Mouse (Mus musculus) cerebellum, postnatal 25 days (tissue): ENCODE data around the gene Sstr2.

Experiments
- DNase-seq, 2 experiments: peaks; one replicate each; pipeline ENCODE4 v3.0.0; 2021; ENCODE audit warnings: mixed read lengths in 2 of 2

Sstr2 gene

DNA sequence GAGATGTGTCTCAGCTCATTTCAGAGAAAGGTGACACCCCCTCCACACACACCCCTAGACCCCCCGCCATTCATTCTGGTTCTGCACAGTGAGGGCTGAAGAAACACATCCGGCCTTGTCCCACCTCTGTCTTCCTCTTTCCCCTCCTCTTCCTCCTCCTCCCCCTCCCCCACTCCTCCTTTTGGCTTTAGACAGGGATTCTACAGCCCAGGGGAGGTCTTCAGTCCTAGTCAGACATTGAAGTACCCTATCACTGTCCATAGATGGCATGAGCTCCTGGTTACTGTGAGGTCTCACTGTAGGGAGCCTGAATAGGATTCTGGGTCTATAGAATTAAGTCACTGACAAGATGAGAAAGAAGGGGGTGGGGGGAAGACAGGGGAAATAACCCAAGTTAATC lies 1.9 kb downstream of the Sstr2 start:
- DNase-seq: no peak

DNA sequence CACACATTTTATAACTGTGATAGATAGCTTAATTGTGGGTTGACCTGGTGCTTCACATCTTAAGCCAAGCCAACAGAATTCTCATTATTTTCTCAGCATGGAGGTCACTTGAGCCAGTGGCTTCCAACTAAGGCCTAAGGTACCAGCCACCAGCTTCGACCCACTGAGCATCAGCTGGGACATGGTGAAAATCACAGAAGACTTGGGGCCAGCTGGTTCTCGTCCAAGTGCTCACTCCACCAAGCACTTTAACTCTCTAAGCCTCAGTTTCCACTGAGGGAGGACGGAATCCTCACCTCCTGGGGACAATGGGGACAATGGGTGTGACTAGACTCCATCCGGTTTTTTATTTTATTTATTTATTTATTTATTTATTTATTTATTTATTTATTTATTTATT lies 2.9 kb downstream of the Sstr2 start:
- no peak for DNase-seq

GRCm38 (mm10) chr11:113625437-113625836 lies 6.3 kb downstream of the Sstr2 start:
- DNase-seq: no peak

GRCm38 (mm10) chr11:113627785-113628184 lies 8.6 kb downstream of the Sstr2 start:
- peak in 1 of 2 experiments; percentile 17 for DNase-seq

DNA sequence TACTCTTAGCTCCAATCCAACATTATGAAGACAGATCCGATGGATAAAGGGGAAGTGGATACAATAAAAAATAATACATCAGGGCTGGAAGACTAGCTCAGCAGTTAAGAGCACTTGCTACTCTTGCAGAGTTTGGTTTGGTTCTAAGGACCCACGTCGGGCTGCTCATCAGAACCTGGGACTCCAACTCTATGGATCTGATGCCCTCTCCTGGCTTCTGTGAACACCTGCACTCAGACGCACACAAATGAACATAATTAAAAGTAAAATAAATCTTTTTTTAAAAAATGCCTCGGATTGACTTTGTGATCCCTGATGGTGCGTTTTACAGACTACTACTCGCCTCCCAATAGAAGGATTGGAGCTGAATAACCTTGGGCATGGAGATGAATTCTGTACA lies 11.5 kb downstream of the Sstr2 start:
- no peak for DNase-seq

- DNase-seq: no peak
Observed at GRCm38 (mm10) chr11:113631302-113631701, 12.2 kb downstream of the Sstr2 start.

GRCm38 (mm10) chr11:113631862-113632261 lies 12.7 kb downstream of the Sstr2 start:
- DNase-seq: no peak

DNA sequence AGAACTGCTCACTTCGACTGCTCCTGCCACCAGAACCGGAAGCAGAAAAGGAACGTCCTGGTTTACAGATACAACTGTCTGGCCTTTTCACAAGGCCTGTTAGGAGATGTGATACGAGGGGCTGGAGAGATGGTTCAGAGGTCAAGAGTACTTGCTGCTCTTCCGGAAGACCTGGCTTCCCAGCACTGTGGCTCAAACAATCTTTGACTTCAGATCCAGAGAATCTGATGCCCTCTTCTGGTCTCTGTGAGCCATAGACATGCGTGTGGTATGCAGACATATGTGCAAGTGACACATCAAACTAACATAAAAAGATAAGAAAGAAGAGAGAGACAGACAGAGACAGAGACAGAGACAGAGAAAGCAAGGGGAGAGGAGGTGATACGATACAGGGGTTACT lies 13.2 kb downstream of the Sstr2 start:
- DNase-seq: no peak

DNA sequence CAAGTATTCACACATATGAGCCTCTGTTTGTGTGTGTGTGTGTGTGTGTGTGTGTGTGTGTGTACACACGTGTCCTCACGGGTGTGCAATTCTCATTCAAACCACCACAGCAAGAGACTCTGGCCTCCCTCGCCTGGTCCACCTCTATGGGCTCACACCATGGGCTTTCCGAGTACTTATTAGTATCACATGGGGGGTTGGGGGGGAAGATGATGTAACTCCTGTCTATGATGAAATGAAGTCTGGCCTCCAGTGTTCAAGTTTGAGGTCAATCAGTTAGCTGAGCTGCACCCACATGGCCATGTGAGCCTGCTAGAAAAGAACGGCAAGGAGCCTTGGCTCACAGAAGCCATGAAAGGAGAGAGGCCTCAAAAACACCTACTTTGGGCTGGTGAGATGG lies 14.3 kb downstream of the Sstr2 start:
- no peak for DNase-seq

DNA sequence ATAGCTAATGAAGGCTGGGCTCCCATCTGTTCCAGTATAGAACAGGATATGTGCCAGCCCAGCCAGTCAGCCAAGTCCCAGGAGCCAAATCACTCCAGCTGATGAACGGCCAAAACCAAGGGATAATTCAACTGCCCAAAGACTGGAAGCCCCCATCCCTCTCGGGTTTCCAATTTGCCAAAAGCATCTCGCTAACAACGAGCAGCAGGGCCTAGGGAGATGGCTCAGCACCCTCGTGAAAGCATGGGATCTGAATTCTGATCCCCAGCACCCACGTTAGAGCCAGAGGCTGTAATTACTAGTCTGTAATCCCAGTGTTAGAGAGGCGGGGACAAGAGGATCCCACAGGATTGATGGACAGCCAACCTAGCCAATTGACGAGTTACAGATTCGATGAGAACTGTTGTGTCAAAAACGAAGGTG lies 15.6 kb downstream of the Sstr2 start:
- no peak for DNase-seq

- DNase-seq: no peak
Observed at GRCm38 (mm10) chr11:113638680-113639079, 19.5 kb downstream of the Sstr2 start.

DNA sequence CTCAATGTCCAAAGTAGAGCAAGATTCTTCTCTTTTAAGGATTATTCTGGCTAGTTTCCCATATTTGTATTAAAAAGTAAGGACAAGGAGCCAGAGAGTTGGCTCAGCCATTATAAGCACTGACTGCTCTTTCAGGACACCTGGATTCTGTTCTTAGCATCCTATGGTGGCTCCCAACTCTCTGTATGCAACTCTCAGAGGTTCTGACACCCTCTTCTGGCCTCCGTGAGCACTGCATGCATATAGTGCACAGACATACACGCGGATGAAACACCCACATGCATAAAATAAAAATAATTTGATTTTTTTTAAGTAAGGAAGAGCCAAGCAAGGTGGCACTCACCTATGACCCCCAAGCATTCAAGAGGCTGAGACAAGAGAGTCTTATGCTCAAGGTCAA lies 26.0 kb downstream of the Sstr2 start:
- no peak for DNase-seq

DNA sequence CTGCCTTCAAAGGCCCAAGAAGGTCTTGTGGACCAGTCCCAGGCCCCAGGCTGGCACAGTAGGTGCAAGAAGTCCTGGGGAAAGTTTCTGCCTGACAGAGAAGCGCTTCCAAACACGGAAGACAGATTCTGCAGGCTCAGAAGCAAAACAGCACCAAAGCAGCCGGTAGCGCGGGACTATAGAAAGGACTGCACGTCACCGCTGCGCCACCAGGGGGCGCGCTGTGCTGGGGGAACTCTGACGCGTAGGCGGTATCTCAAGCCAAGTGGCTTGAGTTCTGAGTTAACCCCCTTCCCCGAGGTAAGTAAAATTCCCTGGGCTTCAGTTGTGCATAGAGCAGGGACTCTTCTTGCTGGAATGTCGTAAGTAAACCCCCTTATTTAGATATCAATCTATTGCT lies 29.0 kb downstream of the Sstr2 start:
- DNase-seq: peak; percentile 91 to 96

DNA sequence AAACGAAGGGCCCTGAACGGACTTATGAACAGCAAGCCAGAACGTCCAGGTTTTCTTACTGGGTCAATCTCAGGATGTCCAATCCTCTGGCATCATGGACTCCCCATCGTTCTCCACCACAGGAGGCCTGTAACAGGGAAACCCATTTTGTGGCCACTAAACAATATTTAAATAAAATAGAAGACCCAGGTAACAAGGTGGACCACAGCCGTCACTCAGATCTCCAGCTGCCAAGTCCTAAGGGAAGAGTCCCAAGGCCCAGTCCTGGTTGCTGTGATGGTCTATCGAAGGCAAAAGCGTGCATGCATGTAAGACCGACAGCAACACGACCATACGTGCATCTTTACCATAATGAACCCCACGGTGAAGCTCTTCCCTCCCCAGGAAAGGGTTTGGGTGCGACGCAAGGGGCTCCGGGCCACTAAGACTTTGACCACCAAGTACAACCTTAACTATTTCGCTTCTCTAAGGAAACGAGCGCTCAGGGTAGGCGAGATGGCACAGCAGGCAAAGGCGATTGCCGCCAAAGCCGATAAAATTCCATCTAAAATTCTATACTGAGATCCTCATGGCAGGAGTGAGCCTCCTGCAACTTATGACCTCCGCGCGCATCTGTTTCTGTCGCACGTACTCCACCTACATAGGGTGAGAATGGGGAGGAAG lies 29.7 kb downstream of the Sstr2 start, which contains the start of gene Cog1:
Gene Cog1, plus strand, starts transcription at position 480 of the 663 bp plus-strand sequence.
- DNase-seq: no peak

GRCm38 (mm10) chr11:113649353-113650210 lies 30.4 kb downstream of the Sstr2 start, which contains the start of gene Slc39a11:
TSS of gene Slc39a11 (minus strand) at chr11:113650079.
- DNase-seq: peak; percentile 81 to 87

DNA sequence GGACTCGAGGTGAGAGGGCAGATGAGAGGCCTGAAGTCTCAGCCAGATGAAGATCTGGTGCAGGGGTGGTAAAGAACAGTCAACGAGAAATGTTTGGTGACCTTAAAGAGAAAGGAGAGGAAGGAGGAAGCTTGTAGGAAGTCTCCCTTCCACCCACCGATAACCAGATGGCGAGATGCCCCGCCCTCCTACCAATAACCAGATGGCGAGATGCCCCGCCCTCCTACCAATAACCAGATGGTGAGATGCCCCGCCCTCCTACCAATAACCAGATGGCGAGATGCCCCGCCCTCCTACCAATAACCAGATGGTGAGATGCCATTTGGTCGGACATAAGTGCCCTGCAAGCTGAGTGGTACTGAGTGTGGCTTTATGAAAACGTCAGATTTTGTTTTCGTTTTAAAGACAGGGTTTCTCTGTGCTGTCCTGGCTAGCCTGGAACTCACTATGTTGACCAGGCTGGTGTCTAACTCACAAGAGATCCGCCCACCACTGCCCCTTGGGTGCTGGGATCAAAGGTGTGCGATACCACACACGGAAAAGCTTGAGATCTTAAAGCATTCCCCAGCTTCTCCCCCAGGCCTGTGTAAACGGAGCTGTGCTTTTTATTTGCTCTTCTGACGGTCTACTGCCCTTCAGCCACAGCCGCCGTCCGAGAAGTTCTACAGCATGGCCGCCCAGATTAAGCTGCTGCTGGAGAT lies 32.2 kb downstream of the Sstr2 start:
- peak; percentile 69 to 77 for DNase-seq

- DNase-seq: peak; percentile 63 to 75
Observed at GRCm38 (mm10) chr11:113651907-113652273, 32.7 kb downstream of the Sstr2 start.

DNA sequence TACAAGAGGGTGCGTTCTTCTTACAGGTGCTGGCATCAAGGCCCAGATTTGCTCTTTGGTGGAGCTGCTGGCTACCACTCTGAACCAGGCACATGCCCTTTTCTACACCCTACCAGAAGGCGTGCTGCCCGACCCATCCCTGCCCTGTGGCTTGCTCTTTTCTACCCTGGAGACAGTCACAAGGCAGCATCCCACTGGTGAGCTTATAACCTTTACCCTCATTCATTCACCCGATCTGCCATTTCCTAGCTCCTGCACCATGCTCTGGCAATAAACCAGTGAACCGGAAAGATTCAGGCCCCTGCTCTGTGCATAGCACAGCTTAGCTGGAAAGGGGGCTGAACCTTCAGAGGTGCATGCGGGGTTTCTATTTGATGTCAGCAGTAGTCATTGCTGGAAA lies 33.4 kb downstream of the Sstr2 start:
- peak in 1 of 2 experiments; percentile 22 for DNase-seq

GRCm38 (mm10) chr11:113654105-113654504 lies 35.0 kb downstream of the Sstr2 start:
- peak in 1 of 2 experiments; percentile 28 for DNase-seq

DNA sequence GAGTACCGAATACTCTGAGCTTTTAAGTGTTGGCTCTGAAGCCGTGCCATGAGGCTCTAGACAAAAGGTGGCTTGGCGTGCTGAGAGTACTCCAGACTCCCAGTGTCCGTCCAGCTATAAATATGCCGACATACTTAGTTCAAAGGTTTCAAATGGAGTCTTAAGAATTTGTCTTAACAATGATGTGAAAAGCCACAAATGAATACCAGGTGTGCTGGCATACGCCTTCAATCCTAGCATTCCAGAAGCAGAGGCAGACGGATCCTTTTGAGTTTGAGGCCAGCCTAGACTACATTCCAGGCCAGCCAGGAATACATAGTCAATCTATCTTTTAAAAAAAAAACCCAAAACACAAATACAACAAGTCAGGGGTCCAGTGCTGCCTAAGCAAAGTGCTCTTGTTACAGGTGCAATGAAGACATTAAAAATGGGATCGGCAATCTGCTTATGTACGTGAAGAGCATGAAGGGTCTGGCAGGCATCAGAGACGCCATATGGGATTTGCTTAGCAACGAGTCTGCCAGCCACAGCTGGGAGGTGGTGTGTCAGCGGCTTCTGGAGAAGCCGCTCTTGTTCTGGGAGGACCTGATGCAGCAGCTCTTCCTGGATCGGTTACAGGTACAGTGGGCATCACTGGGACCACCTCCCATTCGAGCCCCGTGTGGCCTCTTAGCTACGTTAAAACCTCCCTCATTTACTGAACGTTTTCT lies 35.6 kb downstream of the Sstr2 start:
- peak in 1 of 2 experiments; percentile 42 for DNase-seq

DNA sequence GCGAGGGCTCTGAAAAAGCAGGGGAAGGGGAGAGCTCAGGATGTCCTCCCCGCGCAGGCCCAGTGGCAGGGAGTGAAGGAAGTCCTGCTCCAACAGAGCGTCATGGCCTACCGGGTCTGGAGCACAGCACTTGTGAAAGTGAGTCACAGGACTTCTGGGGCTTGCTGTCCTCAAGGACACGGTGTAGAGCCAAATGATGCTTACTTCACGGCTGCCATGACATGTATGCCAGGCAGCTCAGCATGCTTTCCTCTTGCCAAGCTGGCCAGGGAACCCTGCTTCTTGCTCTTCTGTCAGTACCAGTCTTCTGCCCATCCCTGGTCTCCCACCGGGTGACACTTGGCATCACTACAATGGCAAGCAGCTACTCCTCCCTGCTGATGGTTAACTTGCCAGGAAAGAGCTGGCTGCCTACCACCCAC lies 37.4 kb downstream of the Sstr2 start:
- DNase-seq: peak; percentile 93 to 95

- peak in 1 of 2 experiments; percentile 41 for DNase-seq
Observed at GRCm38 (mm10) chr11:113657221-113657620, 38.1 kb downstream of the Sstr2 start.

GRCm38 (mm10) chr11:113658319-113658718 lies 39.2 kb downstream of the Sstr2 start:
- DNase-seq: no peak
